Mouse (Mus musculus): ENCODE results near the gene Mup22.
"Not testable (repeated sequence)": the region's sequence is repeated elsewhere in the genome, so short reads cannot be mapped to it uniquely, and the experiment has no call there.

Gene Mup22

GRCm38 (mm10) chr4:60821363-60821762, at the start of gene Mup22:
TSS of gene Mup22 (minus strand) at chr4:60821463.
- not testable (repeated sequence) for DNase-seq (ENCODE audit: low spot score)

- not testable (repeated sequence) for DNase-seq (ENCODE audit: low spot score)
Measured at GRCm38 (mm10) chr4:60840889-60841288, 19.6 kb upstream of the Mup22 start.

Measured in spleen, adult 12 weeks (tissue).